Comparison of ENCODE assay signal across 8 mouse cellular contexts in the genomic region with DNA sequence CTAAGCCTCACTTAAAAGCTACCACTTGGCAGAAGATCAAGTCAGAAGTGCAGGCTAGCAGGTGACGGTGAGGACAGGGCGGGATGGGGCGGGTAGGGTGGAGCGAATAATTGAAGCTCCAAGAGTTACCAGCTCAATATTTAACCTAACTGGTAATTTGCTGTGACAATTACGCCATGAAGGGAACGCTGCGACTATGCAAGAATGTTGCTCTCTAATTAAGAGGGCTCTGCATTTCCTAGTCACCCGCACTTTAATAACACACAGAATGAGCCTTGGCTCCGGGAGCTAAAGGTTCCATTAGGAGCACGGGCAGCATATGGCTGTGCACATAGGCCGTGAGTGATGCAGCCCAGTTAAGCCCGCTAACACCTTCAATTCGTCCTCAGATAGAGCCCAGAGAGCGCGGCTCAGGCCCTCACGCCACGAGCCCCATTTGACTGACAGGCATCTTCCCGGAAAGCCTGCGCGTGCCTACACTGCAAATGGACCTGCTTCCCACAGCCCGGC. TPM values are rescaled to one million over a fixed set of nuclear protein-coding genes. Genes with fewer than 3 reads are reported as not detected.
DNase-seq lines count a peak whose midpoint lies in the region; ATAC-seq and TF ChIP-seq lines count a peak whose summit lies in the region.
"Had no signal": no experiment of that assay in that cellular context is flagged by ENCODE, and none has a peak within 500 bp of the region (broad histone marks: within the 10 kb centered on the region; RNA-seq: fewer than 3 reads in every experiment).

No protein-coding gene starts in this region.

- peak overlapping the region; percentile 13; the same call in 1 of the 2 replicates for H3K9ac ChIP-seq in forebrain, embryonic 14.5 days (ENCODE audit: low read length)
- H3K9ac ChIP-seq in intestine, postnatal 0 days (ENCODE audit: low read depth, low read length): no peak overlapping the region
- H3K9ac ChIP-seq in midbrain, postnatal 0 days (replicated peaks; ENCODE audit: low read length, poor library complexity, severe bottlenecking): no peak overlapping the region
- no peak overlapping the region for H3K9ac ChIP-seq in lung, postnatal 0 days (replicated peaks; ENCODE audit: low read depth)

- TF ChIP-seq CTCF in layer of hippocampus, adult 2 months (conservative IDR thresholded peaks at IDR 0.05): no peak
- no peak for TF ChIP-seq CTCF in intestine, postnatal 0 days (IDR thresholded peaks at IDR 0.05; ENCODE audit: low read depth)
- TF ChIP-seq CTCF in midbrain, postnatal 0 days (IDR thresholded peaks at IDR 0.05): no peak
- TF ChIP-seq CTCF in lung, postnatal 0 days (IDR thresholded peaks at IDR 0.05): no peak

- H3K9me3 ChIP-seq in forebrain, embryonic 14.5 days (replicated peaks; ENCODE audit: control insufficient read depth, low read length): no peaks in the 10 kb centered on the region
- H3K9me3 ChIP-seq in intestine, postnatal 0 days (ENCODE audit: control insufficient read depth): no peaks in the 10 kb centered on the region
- H3K9me3 ChIP-seq in midbrain, postnatal 0 days (ENCODE audit: low read length): no peaks in the 10 kb centered on the region
- H3K9me3 ChIP-seq in lung, postnatal 0 days (ENCODE audit: low read length): no peaks in the 10 kb centered on the region

- peaks cover 8% of the 10 kb centered on the region; the same call in 1 of the 2 replicates for H3K27me3 ChIP-seq in forebrain, embryonic 14.5 days (replicated peaks; ENCODE audit: control insufficient read depth, insufficient read depth, low read length)
- peaks cover 20% of the 10 kb centered on the region; the same call in 1 of the 2 replicates for H3K27me3 ChIP-seq in intestine, postnatal 0 days (replicated peaks; ENCODE audit: control insufficient read depth, insufficient read depth, low read length)
- no peaks in the 10 kb centered on the region for H3K27me3 ChIP-seq in midbrain, postnatal 0 days (ENCODE audit: insufficient read depth, low read length)
- H3K27me3 ChIP-seq in lung, postnatal 0 days (replicated peaks; ENCODE audit: insufficient read depth, low read length): peaks cover 7% of the 10 kb centered on the region; the same call in 1 of the 2 replicates

- TF ChIP-seq EP300 in lung, postnatal 0 days (IDR thresholded peaks at IDR 0.05): no peak

- WGBS in forebrain, embryonic 14.5 days: 22% methylated on average over 21 of the region's 21 CpGs
- WGBS in intestine, postnatal 0 days: 30% methylated on average over 21 of the region's 21 CpGs
- 34% methylated on average over 21 of the region's 21 CpGs for WGBS in midbrain, postnatal 0 days
- WGBS in lung, postnatal 0 days: 54% methylated on average over 21 of the region's 21 CpGs

- peak in 1 of 2 experiments; percentile 39 for DNase-seq in layer of hippocampus, adult 2 months (ENCODE audit: low spot score in 2 of 2)
- DNase-seq in layer of hippocampus, postnatal 14 days (ENCODE audit: low spot score in 2 of 2): no peak
- peak; percentile 68 for DNase-seq in forebrain, embryonic 14.5 days (ENCODE audit: low spot score)
- DNase-seq in midbrain, postnatal 0 days (ENCODE audit: low spot score): no peak
- DNase-seq in lung, postnatal 25 days (ENCODE audit: low spot score): no peak
- DNase-seq in lung, postnatal 0 days (ENCODE audit: low spot score): no peak
- DNase-seq: liver had no signal

- peak; percentile 47 for ATAC-seq in forebrain, embryonic 14.5 days
- no peak for ATAC-seq in intestine, postnatal 0 days
- ATAC-seq in midbrain, postnatal 0 days (ENCODE audit: low FRiP score): 0 out of 2 replicates have a peak, but pooled peaks have one; percentile 24
- no peak for ATAC-seq in lung, postnatal 0 days

- H3K27ac ChIP-seq in layer of hippocampus, adult 2 months: peak overlapping the region; percentile 86
- H3K27ac ChIP-seq in forebrain, embryonic 14.5 days (ENCODE audit: low read depth, low read length): no peak overlapping the region
- no peak overlapping the region for H3K27ac ChIP-seq in intestine, postnatal 0 days (ENCODE audit: low read depth, low read length)
- peak overlapping the region; percentile 13; the same call in 1 of the 2 replicates for H3K27ac ChIP-seq in midbrain, postnatal 0 days (ENCODE audit: low read depth, low read length)
- H3K27ac ChIP-seq in lung, postnatal 0 days (ENCODE audit: low read length): no peak overlapping the region

- peak overlapping the region; percentile 18; the same call in 1 of the 2 replicates for H3K4me3 ChIP-seq in layer of hippocampus, adult 2 months
- H3K4me3 ChIP-seq in forebrain, embryonic 14.5 days (ENCODE audit: low read depth, low read length): no peak overlapping the region
- peak overlapping the region; percentile 11; the same call in 1 of the 2 replicates for H3K4me3 ChIP-seq in intestine, postnatal 0 days (ENCODE audit: low read depth, low read length)
- no peak overlapping the region for H3K4me3 ChIP-seq in midbrain, postnatal 0 days (ENCODE audit: low read depth, low read length)
- H3K4me3 ChIP-seq in lung, postnatal 0 days (ENCODE audit: low read depth, low read length): no peak overlapping the region

- peak overlapping the region; percentile 34 for H3K4me2 ChIP-seq in forebrain, embryonic 14.5 days (ENCODE audit: low read length)
- H3K4me2 ChIP-seq in intestine, postnatal 0 days (replicated peaks; ENCODE audit: low read depth): peak overlapping the region; percentile 32; the same call in 1 of the 2 replicates
- H3K4me2 ChIP-seq in midbrain, postnatal 0 days (ENCODE audit: low read depth, low read length, poor library complexity, severe bottlenecking): peak overlapping the region; percentile 10; the same call in 1 of the 2 replicates
- no peak overlapping the region for H3K4me2 ChIP-seq in lung, postnatal 0 days (replicated peaks; ENCODE audit: low read depth, low read length)

- peaks cover 27% of the 10 kb centered on the region for H3K4me1 ChIP-seq in forebrain, embryonic 14.5 days (ENCODE audit: control insufficient read depth, insufficient read depth, low read length)
- no peaks in the 10 kb centered on the region for H3K4me1 ChIP-seq in intestine, postnatal 0 days (replicated peaks; ENCODE audit: control insufficient read depth, insufficient read depth, low read length)
- peaks cover 15% of the 10 kb centered on the region for H3K4me1 ChIP-seq in midbrain, postnatal 0 days (ENCODE audit: insufficient read depth, low read length)
- H3K4me1 ChIP-seq in lung, postnatal 0 days (ENCODE audit: insufficient read depth, low read depth, low read length): no peaks in the 10 kb centered on the region; the same call in 1 of the 2 replicates

- H3K36me3 ChIP-seq in forebrain, embryonic 14.5 days (ENCODE audit: control insufficient read depth, insufficient read depth, low read length): no peaks in the 10 kb centered on the region
- no peaks in the 10 kb centered on the region for H3K36me3 ChIP-seq in intestine, postnatal 0 days (ENCODE audit: control insufficient read depth, insufficient read depth)
- H3K36me3 ChIP-seq in midbrain, postnatal 0 days (ENCODE audit: insufficient read depth, low read length): no peaks in the 10 kb centered on the region
- H3K36me3 ChIP-seq in lung, postnatal 0 days (ENCODE audit: insufficient read depth, low read length): no peaks in the 10 kb centered on the region

RNA-seq across cellular contexts. Expression of gene Rpa1, which starts 54.2 kb away (rescaled TPM):
- 10 to 100 TPM; 64.1 to 67.0 TPM for total RNA-seq in layer of hippocampus, adult 2 months (2021)
- 10 to 100 TPM; 57.2 to 66.7 TPM for total RNA-seq in layer of hippocampus, postnatal 14 days (2021)
- 64.5 and 74.2 TPM in 2 replicates for polyA plus RNA-seq in forebrain, embryonic 14.5 days (2014; fragmentation: Nextera tagmentation; extraction: Ambion mirVana)
- 32.1 and 34.4 TPM in 2 replicates for polyA plus RNA-seq in intestine, postnatal 0 days (2015; fragmentation: Nextera tagmentation; extraction: Ambion mirVana)
- total RNA-seq in midbrain, postnatal 0 days (2014; rRNA removed): 35.9 and 47.6 TPM in 2 replicates
- polyA plus RNA-seq in midbrain, postnatal 0 days (2015; fragmentation: Nextera tagmentation; extraction: Ambion mirVana): 43.8 TPM in 2 replicates
- polyA plus RNA-seq in lung, postnatal 0 days (2015; fragmentation: Nextera tagmentation; extraction: Ambion mirVana): 44.7 and 52.3 TPM in 2 replicates

RNA-seq across cellular contexts. Expression of gene Smyd4, which starts 54.3 kb away (rescaled TPM):
- total RNA-seq in layer of hippocampus, adult 2 months (2021): 10 to 100 TPM; 14.9 to 16.7 TPM
- total RNA-seq in layer of hippocampus, postnatal 14 days (2021): 10 to 100 TPM; 10.6 to 12.3 TPM
- polyA plus RNA-seq in forebrain, embryonic 14.5 days (2014; fragmentation: Nextera tagmentation; extraction: Ambion mirVana): 10.7 and 12.1 TPM in 2 replicates
- 3.1 and 3.4 TPM in 2 replicates for polyA plus RNA-seq in intestine, postnatal 0 days (2015; fragmentation: Nextera tagmentation; extraction: Ambion mirVana)
- 11.0 and 16.7 TPM in 2 replicates for total RNA-seq in midbrain, postnatal 0 days (2014; rRNA removed)
- polyA plus RNA-seq in midbrain, postnatal 0 days (2015; fragmentation: Nextera tagmentation; extraction: Ambion mirVana): 15.2 and 16.8 TPM in 2 replicates
- polyA plus RNA-seq in lung, postnatal 0 days (2015; fragmentation: Nextera tagmentation; extraction: Ambion mirVana): 6.4 and 6.6 TPM in 2 replicates

Comparison
In these comparisons a context has a peak if more than half of its experiments do, and no peak if none do; other contexts are left out.
1. H3K27ac ChIP-seq: peak in layer of hippocampus, adult 2 months (single experiment) and midbrain, postnatal 0 days (single experiment); none in forebrain, embryonic 14.5 days (single experiment), intestine, postnatal 0 days (single experiment) and lung, postnatal 0 days (single experiment).
2. H3K4me3 ChIP-seq: peak in layer of hippocampus, adult 2 months (single experiment) and intestine, postnatal 0 days (single experiment); none in forebrain, embryonic 14.5 days (single experiment), midbrain, postnatal 0 days (single experiment) and lung, postnatal 0 days (single experiment).
3. ATAC-seq: peak in forebrain, embryonic 14.5 days (single experiment) and midbrain, postnatal 0 days (single experiment); none in intestine, postnatal 0 days (single experiment) and lung, postnatal 0 days (single experiment).